Mouse (Mus musculus) neural tube, embryonic 11.5 days (tissue): ENCODE results near the gene Nvl. TPM values are rescaled to one million over a fixed set of nuclear protein-coding genes. Genes with fewer than 3 reads are reported as not detected.

Experiments
- ATAC-seq: fragments of 200-750 bp; cut with Nextera tagmentation; 2 replicates; pipeline ENCODE4 v1.8.0; 2017; ENCODE audit warnings: moderate number of reproducible peaks, mild to moderate bottlenecking, moderate TSS enrichment, moderate library complexity; ENCODE audit not compliant: insufficient read depth, low FRiP score, low TSS enrichment
- DNase-seq: peaks from one replicate; pipeline ENCODE4 v3.0.0-alpha.2; 2015; ENCODE audit warnings: low spot score
- H3K27ac ChIP-seq: fragments of 300-500 bp; sonication (generic); 2 replicates; pipeline ENCODE4 v1.5.1; 2014; ENCODE audit warnings: low read depth, mild to moderate bottlenecking, low read length
- H3K27me3 ChIP-seq: fragments of 300-500 bp; sonication (generic); 2 replicates; pipeline ENCODE4 v1.6.1; 2014; ENCODE audit warnings: mild to moderate bottlenecking, low read length, mixed read lengths; ENCODE audit not compliant: control insufficient read depth, insufficient read depth
- H3K36me3 ChIP-seq: fragments of 300-500 bp; sonication (generic); 2 replicates; pipeline ENCODE4 v1.6.1; 2014; ENCODE audit warnings: mild to moderate bottlenecking, low read length, moderate library complexity, mixed read lengths; ENCODE audit not compliant: control insufficient read depth, insufficient read depth
- H3K4me1 ChIP-seq: fragments of 300-500 bp; sonication (generic); 2 replicates; pipeline ENCODE4 v1.6.1; 2014; ENCODE audit warnings: low read length, mixed read lengths; ENCODE audit not compliant: control insufficient read depth, insufficient read depth
- H3K4me2 ChIP-seq: fragments of 300-500 bp; sonication (generic); 2 replicates; pipeline ENCODE4 v1.6.1; 2014; ENCODE audit warnings: low read depth, mild to moderate bottlenecking, moderate library complexity
- H3K4me3 ChIP-seq: fragments of 300-500 bp; sonication (generic); 2 replicates; pipeline ENCODE4 v1.5.1; 2014; ENCODE audit warnings: low read depth, low read length
- H3K9ac ChIP-seq: fragments of 300-500 bp; sonication (generic); 2 replicates; pipeline ENCODE4 v1.6.1; 2014; ENCODE audit warnings: mild to moderate bottlenecking, low read length
- H3K9me3 ChIP-seq: fragments of 300-500 bp; sonication (generic); 2 replicates; pipeline ENCODE4 v1.6.1; 2016; ENCODE audit warnings: low read length; ENCODE audit not compliant: control insufficient read depth
- WGBS: fragments of 180-500 bp; shearing (Covaris S2); extraction: QIAGEN DNeasy Blood & Tissue Kit; methylation state at CpG from one replicate; pipeline ENCODE4 v1.1.7; 2014; 5-methylcytosine and 5-hydroxymethylcytosine counted together
- polyA plus RNA-seq: library from polyadenylated mRNA; unstranded; fragments of >200 nt; fragmentation: Nextera tagmentation; extraction: Ambion mirVana; gene quantifications from 2 replicates; pipeline ENCODE4 v1.2.1, GENCODE M21; 2014

The Nvl gene
- polyA plus RNA-seq, result 39.2 and 39.3 TPM in 2 replicates

DNA sequence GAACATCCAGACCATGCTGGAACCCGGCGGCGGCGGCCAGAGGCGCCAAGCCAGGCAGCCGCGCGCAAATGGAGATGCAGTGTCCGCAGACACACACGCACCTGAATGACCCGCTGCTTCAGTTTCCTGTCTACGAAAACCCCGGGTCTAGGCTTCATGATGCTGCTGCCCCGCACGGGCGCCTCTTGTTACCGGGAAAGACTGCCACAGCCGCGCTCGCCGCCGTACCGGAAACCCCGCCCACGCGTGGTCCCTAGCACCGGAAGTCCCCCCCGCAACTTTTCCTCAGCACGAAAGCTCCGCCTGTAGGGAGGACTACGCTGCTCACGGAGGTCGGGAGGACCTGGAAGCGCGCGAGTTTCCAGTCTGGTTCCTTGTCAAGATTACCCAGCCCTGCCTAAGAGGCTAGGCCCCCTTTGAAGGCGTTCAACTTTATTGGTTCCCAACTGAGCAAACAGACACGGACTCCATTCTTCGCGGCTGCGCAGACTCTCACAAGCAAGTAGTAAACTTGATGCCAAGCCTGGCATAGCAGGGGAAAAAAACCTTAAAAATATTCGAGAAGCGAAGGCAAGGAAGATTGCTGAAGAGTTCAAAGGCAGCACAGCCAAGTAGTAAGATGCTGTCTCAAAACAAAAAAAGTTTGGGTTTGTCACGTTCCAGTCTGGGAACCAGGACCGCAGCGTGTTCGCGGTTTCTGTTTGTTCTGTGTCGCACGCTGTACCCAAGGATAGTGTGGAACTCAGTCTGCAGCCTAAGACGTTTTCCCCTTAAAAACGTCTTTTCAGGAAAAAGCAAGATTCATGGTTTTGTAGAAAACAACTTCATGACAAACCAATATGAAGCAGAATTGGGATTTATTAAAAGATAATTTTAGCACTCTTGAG is at the start of gene Nvl, which contains the start of gene Cnih4:
Nvl (minus strand) TSS at position 255 of the 887 bp plus-strand sequence.
Cnih4 (plus strand) TSS at position 744 of the 887 bp plus-strand sequence.
- Histone ChIP-seq H3K36me3 (no peaks in the 10 kb centered on the region), H3K9ac (peak within 1 kb of the TSS; percentile 62), H3K4me3 (peak within 1 kb of the TSS; percentile 57), H3K4me2 (peak within 1 kb of the TSS; percentile 61), H3K27ac (peak within 1 kb of the TSS; percentile 70), H3K27me3 (no peaks in the 10 kb centered on the region), H3K9me3 (no peaks in the 10 kb centered on the region), H3K4me1 (peaks cover 10% of the 10 kb centered on the region)
- DNase-seq (peak; percentile 94), ATAC-seq (peak; percentile 98)
- WGBS, result under 1% methylated on average over 52 of the region's 52 CpGs

DNA sequence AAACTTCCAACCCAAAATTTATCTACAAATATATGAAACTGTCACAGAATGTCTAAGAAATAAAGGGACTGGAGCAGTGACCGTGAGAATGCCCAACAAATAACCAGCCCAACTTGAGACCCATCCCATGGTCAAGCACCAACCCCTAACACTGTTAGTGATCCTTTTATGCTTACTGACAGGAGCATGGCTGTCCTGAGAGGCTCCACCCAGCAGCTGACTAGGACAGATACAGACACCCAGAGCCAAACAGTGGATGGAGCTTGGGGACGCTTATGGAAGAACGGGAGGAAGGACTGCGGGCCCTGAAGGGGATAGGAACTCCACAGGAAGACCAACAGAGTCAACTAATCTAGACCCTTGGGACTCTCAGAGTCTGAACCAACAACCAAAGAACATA is 44.9 kb upstream of the Nvl start:
- no peaks in the 10 kb centered on the region for H3K27me3 ChIP-seq
- H3K9ac ChIP-seq, result no peak overlapping the region
- H3K9me3 ChIP-seq, result no peaks in the 10 kb centered on the region
- H3K36me3 ChIP-seq, result peaks cover 30% of the 10 kb centered on the region
- DNase-seq (no peak), ATAC-seq (no peak)
- H3K4me2 ChIP-seq, result no peak overlapping the region
- no peak overlapping the region for H3K27ac ChIP-seq
- WGBS, result 94% methylated on average over 4 of the region's 4 CpGs
- H3K4me3 ChIP-seq, result no peak overlapping the region
- H3K4me1 ChIP-seq, result no peaks in the 10 kb centered on the region

DNA sequence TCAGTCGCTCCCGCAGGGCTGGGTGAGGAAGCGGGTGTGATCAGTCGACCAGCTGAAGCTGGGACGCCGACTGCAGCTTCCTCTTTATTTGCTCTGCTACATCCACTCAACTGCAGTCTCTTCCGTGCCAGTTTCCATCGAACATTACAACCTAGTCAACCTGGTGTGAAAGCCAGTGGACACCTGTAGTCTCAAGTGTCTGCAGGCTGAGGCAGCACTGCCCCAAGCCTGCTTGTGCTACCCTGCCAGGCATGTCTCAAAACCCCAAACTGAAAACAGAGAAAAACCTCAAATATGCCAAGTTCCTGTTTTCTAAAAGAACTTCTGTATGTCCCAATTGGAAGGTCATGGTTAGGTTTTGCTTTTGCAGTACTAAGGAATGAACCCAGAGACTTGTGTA is 26.2 kb upstream of the Nvl start:
- WGBS, result 83% methylated on average over 8 of the region's 8 CpGs

DNA sequence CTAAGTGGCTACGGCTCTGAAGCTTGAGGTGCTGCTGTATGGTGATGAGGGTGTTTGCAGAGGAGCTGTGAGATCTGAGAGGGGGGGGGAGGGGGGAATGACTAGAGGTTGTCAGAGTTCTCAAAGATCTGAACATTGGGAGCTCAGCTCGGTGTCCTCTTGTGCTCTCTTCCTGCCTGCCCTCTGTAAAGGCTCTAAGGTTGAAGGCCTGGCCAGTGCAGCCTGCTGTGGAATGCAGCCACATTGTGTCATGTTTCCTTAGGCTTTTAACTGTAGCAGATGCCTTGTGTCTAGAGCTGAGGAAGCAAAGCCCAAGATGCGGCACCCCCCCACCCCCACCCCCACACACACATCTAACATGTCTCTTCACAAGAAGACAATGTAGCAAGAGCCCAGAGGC is 24.4 kb upstream of the Nvl start:
- Histone ChIP-seq H3K27me3 (no peaks in the 10 kb centered on the region), H3K4me2 (no peak overlapping the region), H3K9ac (no peak overlapping the region), H3K4me1 (no peaks in the 10 kb centered on the region), H3K9me3 (no peaks in the 10 kb centered on the region), H3K36me3 (peaks cover 16% of the 10 kb centered on the region), H3K4me3 (no peak overlapping the region), H3K27ac (no peak overlapping the region)
- 88% methylated on average over 3 of the region's 3 CpGs for WGBS
- ATAC-seq (no peak), DNase-seq (no peak)

More for the DNA sequence above, 26.2 kb upstream of the Nvl start:
- Histone ChIP-seq H3K27ac (no peak overlapping the region), H3K4me1 (no peaks in the 10 kb centered on the region), H3K4me2 (no peak overlapping the region), H3K4me3 (no peak overlapping the region), H3K9ac (no peak overlapping the region), H3K27me3 (no peaks in the 10 kb centered on the region), H3K36me3 (peaks cover 6% of the 10 kb centered on the region; the same call in 1 of the 2 replicates), H3K9me3 (no peaks in the 10 kb centered on the region)
- ATAC-seq, result no peak
- DNase-seq, result no peak

DNA sequence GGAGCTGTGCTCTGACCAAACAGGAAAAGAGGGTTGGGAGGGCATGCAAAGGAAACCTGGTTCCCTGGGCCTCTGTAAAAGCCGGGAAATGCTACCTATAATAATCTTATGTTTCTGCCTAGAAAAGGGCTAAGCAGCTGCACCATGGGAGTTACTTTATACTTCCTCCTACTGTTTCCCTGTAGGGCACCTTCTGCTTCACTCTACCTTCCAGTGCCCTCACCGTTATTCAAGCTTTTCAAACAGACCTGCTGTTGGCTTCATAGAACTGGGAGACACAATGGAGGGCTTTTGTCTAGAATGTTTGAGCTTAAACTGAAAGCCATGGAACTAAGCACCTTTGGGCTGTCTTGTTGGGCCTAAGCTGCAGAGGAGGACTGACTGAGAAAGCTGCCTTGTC is 23.8 kb upstream of the Nvl start:
- peaks cover 18% of the 10 kb centered on the region for H3K36me3 ChIP-seq
- DNase-seq (no peak), ATAC-seq (no peak)
- no peaks in the 10 kb centered on the region for H3K9me3 ChIP-seq
- H3K4me3 ChIP-seq, result no peak overlapping the region
- H3K27ac ChIP-seq, result no peak overlapping the region
- H3K4me2 ChIP-seq, result no peak overlapping the region
- H3K27me3 ChIP-seq, result no peaks in the 10 kb centered on the region
- WGBS, result 81% methylated on average over 2 of the region's 2 CpGs
- no peak overlapping the region for H3K9ac ChIP-seq
- H3K4me1 ChIP-seq, result no peaks in the 10 kb centered on the region

DNA sequence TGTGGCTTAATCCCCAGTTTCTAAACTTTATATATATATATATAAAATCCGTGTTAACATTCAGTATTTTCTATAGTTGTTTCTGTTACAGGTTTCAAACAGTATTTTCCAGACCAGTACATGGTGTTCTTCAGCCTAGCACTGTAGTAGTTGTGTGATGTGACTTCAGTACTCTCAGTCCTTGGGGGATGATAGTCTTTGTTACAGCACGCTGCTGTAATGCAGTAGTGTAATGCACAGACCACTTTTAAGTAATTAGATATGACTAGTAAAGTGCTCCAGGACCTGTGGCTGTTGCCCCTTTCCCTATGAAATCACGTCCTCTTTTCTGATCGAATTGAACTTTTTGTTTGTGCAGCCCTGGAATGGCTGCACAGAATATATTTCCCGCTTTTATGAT is 7.5 kb upstream of the Nvl start:
- 44% methylated on average over 5 of the region's 5 CpGs for WGBS
- Histone ChIP-seq H3K9ac (peak overlapping the region; percentile 90), H3K36me3 (no peaks in the 10 kb centered on the region), H3K27ac (no peak overlapping the region), H3K4me1 (peaks cover 6% of the 10 kb centered on the region; the same call in 1 of the 2 replicates), H3K27me3 (no peaks in the 10 kb centered on the region), H3K4me3 (peak overlapping the region; percentile 72), H3K4me2 (peak overlapping the region; percentile 66), H3K9me3 (no peaks in the 10 kb centered on the region)
- no peak for DNase-seq
- 0 out of 2 replicates have a peak, but pooled peaks have one; percentile 40 for ATAC-seq

DNA sequence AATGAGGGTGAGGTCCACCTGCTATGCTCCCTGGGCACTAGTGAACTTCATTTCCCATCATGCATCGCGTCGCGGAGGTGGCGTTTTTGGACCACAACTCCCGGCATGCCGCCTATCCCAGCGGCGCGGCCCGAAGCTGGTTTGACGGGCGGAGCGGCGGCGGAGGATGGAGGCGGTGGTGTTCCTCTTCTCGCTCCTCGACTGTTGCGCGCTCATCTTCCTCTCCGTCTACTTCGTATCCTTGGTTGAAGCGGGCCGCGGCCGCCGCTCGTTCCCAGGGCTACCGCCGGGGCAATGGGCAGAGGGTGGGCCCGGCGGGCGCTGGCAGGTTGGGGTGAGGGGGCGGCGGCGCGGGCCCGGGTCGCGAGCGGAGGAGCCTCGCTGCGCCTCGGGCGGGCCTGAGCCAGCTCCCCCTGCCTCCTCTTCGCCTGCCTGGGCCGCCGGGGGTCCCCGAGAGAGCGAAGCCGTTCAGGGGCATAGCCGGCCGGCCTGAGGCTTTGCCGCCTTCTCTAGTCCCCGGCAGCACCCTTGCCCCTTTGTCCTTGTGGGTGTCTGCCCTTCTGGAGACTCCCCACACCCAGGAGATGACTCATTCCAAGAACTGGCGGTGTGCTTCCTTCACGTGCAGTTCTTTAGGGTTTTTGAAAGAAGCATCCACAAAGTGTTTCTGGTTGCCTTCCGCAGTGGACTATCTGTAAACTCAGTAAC is 7.0 kb upstream of the Nvl start:
- Histone ChIP-seq H3K36me3 (no peaks in the 10 kb centered on the region), H3K9ac (peak overlapping the region; percentile 90), H3K27ac (peak overlapping the region; percentile 88), H3K9me3 (no peaks in the 10 kb centered on the region), H3K4me2 (peak overlapping the region; percentile 66), H3K4me1 (peaks cover 6% of the 10 kb centered on the region; the same call in 1 of the 2 replicates), H3K27me3 (no peaks in the 10 kb centered on the region), H3K4me3 (peak overlapping the region; percentile 72)
- WGBS, result under 1% methylated on average over 59 of the region's 59 CpGs
- peak; percentile 92 for DNase-seq
- peak; percentile 87 for ATAC-seq

DNA sequence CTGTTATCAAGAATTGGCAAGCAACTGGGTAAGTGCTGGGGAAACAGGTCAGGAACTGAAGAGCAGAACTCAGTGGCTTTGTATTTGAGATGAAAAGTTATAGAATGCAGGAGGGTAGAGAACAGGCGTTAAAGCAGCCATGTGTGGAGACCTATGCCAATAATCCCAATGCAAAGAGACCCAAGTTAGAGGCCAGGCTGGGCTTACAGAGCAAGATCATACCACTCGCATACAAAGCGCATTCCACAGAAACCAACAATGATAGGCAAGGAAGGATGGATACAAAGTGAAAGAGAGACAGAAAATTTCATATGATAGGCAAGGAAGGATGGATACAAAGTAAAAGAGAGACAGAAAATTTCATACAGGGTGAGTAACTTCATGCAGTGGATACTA is 6.4 kb upstream of the Nvl start:
- WGBS, result 72% methylated on average over 3 of the region's 3 CpGs
- no peaks in the 10 kb centered on the region for H3K9me3 ChIP-seq
- H3K36me3 ChIP-seq, result no peaks in the 10 kb centered on the region
- H3K4me2 ChIP-seq, result no peak overlapping the region
- peaks cover 8% of the 10 kb centered on the region; the same call in 1 of the 2 replicates for H3K4me1 ChIP-seq
- H3K27me3 ChIP-seq, result no peaks in the 10 kb centered on the region
- H3K27ac ChIP-seq, result no peak overlapping the region
- 0 out of 2 replicates have a peak, but pooled peaks have one; percentile 8 for ATAC-seq
- DNase-seq, result no peak
- H3K9ac ChIP-seq, result no peak overlapping the region
- no peak overlapping the region for H3K4me3 ChIP-seq
